ENCODE assay signal across 24 mouse cellular contexts in the genomic region with DNA sequence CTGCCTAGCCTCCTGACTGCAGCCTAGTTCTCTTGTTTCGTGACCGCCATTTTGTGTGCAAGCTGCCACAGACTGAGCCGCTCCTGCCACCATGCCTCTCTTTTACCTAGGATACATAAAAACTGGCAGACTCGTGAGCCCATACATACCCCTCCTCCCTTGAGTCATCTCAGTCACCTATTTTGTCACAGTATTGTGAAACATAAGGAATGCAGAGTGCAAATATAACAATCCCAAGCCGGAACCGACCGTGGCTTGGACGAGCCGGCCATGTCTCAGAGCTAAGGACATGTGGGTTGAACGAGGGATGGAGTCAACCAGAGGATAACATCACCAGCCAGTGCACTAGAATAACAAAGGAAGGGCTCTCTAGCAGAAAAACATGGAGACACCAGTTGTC.
"Had no signal": no experiment of that assay in that cellular context is flagged by ENCODE, and none has a peak within 500 bp of the region (broad histone marks: within the 10 kb centered on the region; RNA-seq: fewer than 3 reads in every experiment).

No protein-coding gene starts in this region.

- H3K9ac ChIP-seq: heart, embryonic 13.5 days; heart, embryonic 15.5 days; hindbrain, embryonic 13.5 days; hindbrain, embryonic 15.5 days; limb, embryonic 12.5 days; liver, embryonic 12.5 days had no signal

- H3K4me3 ChIP-seq: heart, embryonic 13.5 days; heart, embryonic 15.5 days; hindbrain, embryonic 13.5 days; hindbrain, embryonic 15.5 days; layer of hippocampus, adult 2 months; left cerebral cortex, adult 2 months; limb, embryonic 10.5 days; limb, embryonic 12.5 days; liver, embryonic 12.5 days had no signal

- ATAC-seq: hindbrain, postnatal 0 days; intestine, embryonic 16.5 days; liver, embryonic 12.5 days had no signal

- H3K27ac ChIP-seq: heart, embryonic 13.5 days; heart, embryonic 15.5 days; hindbrain, embryonic 13.5 days; hindbrain, embryonic 15.5 days; hindbrain, postnatal 0 days; left cerebral cortex, adult 2 months; limb, embryonic 10.5 days; limb, embryonic 12.5 days; liver, embryonic 12.5 days had no signal

- H3K9me3 ChIP-seq: heart, embryonic 13.5 days; heart, embryonic 15.5 days; hindbrain, embryonic 13.5 days; hindbrain, embryonic 15.5 days; limb, embryonic 10.5 days; limb, embryonic 12.5 days; liver, embryonic 12.5 days had no signal

- H3K27me3 ChIP-seq: heart, embryonic 13.5 days; heart, embryonic 15.5 days; hindbrain, embryonic 13.5 days; hindbrain, embryonic 15.5 days; limb, embryonic 12.5 days; liver, embryonic 12.5 days had no signal

- DNase-seq: gastrocnemius, postnatal 14 days; gastrocnemius, postnatal 36 days; heart, adult 18-20 months; heart, postnatal 14 days; heart, postnatal 36 days; kidney, adult 11 months; kidney, adult 2 months; kidney, adult 9 months; kidney, postnatal 10 days; kidney, postnatal 25 days; kidney, postnatal 4 days; liver had no signal

- H3K4me1 ChIP-seq: hindbrain, embryonic 15.5 days; liver, embryonic 12.5 days had no signal

- H3K4me2 ChIP-seq: heart, embryonic 11.5 days; heart, embryonic 13.5 days; heart, embryonic 15.5 days; hindbrain, embryonic 13.5 days; hindbrain, embryonic 15.5 days; limb, embryonic 12.5 days; liver, embryonic 12.5 days had no signal

- H3K36me3 ChIP-seq: heart, embryonic 13.5 days; heart, embryonic 15.5 days; hindbrain, embryonic 13.5 days; hindbrain, embryonic 15.5 days; limb, embryonic 10.5 days; limb, embryonic 12.5 days; liver, embryonic 12.5 days had no signal
